Mouse (Mus musculus): Measurements from ENCODE around the gene Vrk2. TPM values are rescaled to one million over a fixed set of nuclear protein-coding genes. Genes with fewer than 3 reads are reported as not detected.

The Vrk2 gene
- polyA plus RNA-seq, 1 experiment = 2.7 TPM

DNA sequence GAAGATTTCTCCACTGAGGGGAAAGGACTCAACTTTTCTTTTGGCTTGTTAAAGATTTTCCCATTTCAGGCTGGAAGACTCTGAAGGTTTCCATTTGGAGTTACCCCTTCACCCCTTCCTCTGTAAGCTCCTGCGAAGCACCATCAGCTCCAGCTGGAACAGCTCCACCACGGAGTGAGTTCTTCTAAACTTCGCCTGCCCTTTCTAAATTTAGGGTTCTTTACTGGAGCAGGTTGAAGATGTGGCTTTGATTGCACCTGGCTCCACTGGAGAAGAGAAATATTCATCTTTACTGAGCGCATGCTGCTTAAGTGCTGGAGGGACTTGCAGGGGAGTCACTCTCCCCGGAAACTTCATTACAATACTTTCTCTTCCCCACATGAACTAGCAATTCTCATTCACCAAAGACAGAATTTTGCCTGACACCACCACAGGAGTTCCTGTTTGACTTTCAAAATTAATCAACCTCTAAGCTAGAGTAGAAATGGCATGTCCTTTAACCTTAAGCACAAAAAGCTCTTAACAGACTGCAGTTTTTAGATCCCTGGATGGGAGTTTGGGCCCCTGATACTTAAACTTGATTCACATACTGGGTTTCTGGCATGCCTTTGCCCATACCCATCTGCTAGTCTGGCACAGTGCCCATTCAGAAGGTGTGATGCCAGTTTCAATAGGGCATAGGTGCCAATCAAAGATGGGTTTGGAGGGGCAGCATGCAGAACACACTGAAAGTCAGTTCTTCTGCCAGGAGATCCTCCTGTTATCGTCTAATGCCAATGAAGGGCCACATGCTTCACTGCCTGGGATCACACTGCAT lies 7.2 kb downstream of the Vrk2 start:
- Histone ChIP-seq H3K4me3 (ENCODE audit: insufficient read depth, low read length) (no peak overlapping the region), H3K27ac (ENCODE audit: insufficient read depth, low read length) (no peak overlapping the region), H3K4me1 (ENCODE audit: control insufficient read depth, insufficient read depth, low read length) (peaks cover 3% of the 10 kb centered on the region)
- TF ChIP-seq CTCF (IDR thresholded peaks at IDR 0.05; ENCODE audit: extremely low read depth, insufficient read depth, low read length) (no peak), POLR2A (IDR thresholded peaks at IDR 0.05; ENCODE audit: extremely low read depth, insufficient read depth, low read length) (no peak)

DNA sequence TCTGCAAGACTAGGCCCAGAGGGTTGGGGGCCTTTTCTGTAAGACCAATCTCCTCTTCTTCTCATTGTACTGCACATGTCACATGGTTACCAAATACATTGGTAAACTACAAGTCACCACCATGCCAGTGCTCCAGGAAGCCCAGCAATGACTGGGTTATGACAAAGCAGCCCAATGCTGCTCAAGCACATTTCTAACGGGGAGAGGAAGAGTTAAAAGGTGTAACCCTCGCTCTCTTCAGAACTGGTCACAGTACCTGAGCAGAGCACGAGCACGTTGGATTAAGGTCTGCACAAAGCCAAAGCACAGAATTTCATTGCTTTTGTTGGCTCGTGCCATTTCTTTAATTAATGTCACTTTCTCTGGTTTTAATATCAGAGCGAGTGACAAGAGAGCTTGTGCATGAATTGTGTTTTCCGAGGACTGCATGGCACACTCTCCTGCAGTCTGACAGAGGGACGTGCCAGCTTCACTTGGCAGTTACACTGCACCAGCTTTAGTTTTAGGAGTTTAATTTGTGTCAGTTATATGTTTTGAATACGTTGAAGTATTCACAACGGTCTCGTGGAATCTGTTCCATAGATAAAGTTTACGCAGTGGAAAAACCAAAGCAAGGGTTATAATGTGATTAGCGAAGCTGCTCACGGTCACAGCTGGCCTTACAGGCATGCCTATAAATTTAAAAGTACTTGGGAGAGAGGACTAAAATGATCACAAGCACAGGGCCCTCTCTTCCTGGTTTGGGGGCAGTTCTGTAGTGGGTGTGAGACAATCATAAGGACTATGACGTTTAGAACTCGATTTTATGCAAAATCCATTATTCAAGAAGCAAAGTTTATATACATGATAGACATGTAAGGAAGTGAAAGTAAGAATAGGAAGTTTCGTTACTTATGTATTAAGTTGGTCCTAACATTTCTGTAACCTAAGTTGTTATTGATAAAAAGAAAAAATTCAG lies 8.1 kb downstream of the Vrk2 start:
- Histone ChIP-seq H3K27ac (ENCODE audit: insufficient read depth, low read length) (no peak overlapping the region), H3K4me1 (ENCODE audit: control insufficient read depth, insufficient read depth, low read length) (peaks cover 3% of the 10 kb centered on the region)

DNA sequence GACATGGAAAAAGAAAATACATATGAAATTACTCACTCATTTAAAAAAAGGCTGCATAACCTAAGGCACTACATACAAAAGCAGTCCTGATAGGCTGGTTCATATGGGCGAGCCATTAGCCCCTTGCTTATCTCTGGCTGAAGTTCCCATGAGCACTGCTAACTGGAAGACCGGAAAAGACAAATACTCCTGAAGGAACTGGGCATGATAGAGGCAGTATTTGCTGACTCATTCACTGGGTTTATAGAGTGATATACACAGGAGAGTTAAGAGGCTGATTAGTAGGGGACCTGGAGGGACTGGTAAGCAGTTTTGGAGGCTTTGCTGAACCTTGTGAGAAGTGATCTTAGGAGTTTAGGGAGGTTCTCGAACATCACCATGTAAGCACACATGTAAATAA lies 42.2 kb downstream of the Vrk2 start:
- TF ChIP-seq POLR2A (IDR thresholded peaks at IDR 0.05; ENCODE audit: extremely low read depth, insufficient read depth, low read length) = no peak
- TF ChIP-seq CTCF (IDR thresholded peaks at IDR 0.05; ENCODE audit: extremely low read depth, insufficient read depth, low read length) = no peak
- H3K4me3 ChIP-seq (ENCODE audit: insufficient read depth, low read length) = no peak overlapping the region
- no peak overlapping the region for H3K27ac ChIP-seq (ENCODE audit: insufficient read depth, low read length)
- H3K4me1 ChIP-seq (ENCODE audit: control insufficient read depth, insufficient read depth, low read length) = no peaks in the 10 kb centered on the region

More for the DNA sequence above, 8.1 kb downstream of the Vrk2 start:
- TF ChIP-seq POLR2A (IDR thresholded peaks at IDR 0.05; ENCODE audit: extremely low read depth, insufficient read depth, low read length) = no peak
- no peak for TF ChIP-seq CTCF (IDR thresholded peaks at IDR 0.05; ENCODE audit: extremely low read depth, insufficient read depth, low read length)
- H3K4me3 ChIP-seq (ENCODE audit: insufficient read depth, low read length) = no peak overlapping the region

DNA sequence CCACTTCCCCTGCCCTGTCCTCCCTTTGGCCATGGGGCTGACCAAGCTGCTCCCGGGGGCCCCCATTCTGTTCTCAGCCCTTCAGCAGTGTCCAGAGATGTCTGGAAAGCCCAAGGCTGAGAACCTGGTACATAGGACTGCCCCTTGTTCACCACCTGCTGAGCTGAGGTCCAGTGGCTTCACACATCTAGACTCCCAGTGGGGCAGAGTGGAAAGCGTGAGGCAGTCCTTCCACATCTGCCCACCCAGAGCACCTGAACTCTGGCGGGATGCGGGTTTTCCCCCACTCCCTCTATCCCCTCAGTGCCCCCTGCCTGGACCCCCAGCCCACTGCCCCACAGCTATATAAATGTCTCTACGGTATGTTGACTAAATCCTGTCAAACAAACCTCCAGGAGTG lies 56.0 kb downstream of the Vrk2 start:
- Histone ChIP-seq H3K4me3 (ENCODE audit: insufficient read depth, low read length) (no peak overlapping the region), H3K4me1 (ENCODE audit: control insufficient read depth, insufficient read depth, low read length) (no peaks in the 10 kb centered on the region), H3K27ac (ENCODE audit: insufficient read depth, low read length) (no peak overlapping the region)
- TF ChIP-seq CTCF (IDR thresholded peaks at IDR 0.05; ENCODE audit: extremely low read depth, insufficient read depth, low read length) = no peak
- no peak for TF ChIP-seq POLR2A (IDR thresholded peaks at IDR 0.05; ENCODE audit: extremely low read depth, insufficient read depth, low read length)

DNA sequence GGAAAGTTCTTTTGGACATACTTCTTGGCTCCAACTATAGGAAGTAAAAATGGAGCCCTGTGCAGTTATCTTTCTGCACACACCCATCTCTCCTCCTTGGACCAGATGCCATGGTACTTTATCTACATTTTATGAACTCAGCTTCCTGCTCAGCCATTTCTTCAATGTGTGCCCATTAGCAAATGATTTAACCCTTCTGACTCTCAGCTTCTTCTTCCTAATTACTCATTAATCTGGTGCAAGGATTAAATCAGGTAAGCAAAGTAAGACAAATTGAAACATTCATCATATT lies 60.0 kb downstream of the Vrk2 start:
- Histone ChIP-seq H3K27ac (ENCODE audit: insufficient read depth, low read length) (no peak overlapping the region), H3K4me3 (ENCODE audit: insufficient read depth, low read length) (no peak overlapping the region), H3K4me1 (ENCODE audit: control insufficient read depth, insufficient read depth, low read length) (no peaks in the 10 kb centered on the region)
- TF ChIP-seq CTCF (IDR thresholded peaks at IDR 0.05; ENCODE audit: extremely low read depth, insufficient read depth, low read length) (no peak), POLR2A (IDR thresholded peaks at IDR 0.05; ENCODE audit: extremely low read depth, insufficient read depth, low read length) (no peak)

DNA sequence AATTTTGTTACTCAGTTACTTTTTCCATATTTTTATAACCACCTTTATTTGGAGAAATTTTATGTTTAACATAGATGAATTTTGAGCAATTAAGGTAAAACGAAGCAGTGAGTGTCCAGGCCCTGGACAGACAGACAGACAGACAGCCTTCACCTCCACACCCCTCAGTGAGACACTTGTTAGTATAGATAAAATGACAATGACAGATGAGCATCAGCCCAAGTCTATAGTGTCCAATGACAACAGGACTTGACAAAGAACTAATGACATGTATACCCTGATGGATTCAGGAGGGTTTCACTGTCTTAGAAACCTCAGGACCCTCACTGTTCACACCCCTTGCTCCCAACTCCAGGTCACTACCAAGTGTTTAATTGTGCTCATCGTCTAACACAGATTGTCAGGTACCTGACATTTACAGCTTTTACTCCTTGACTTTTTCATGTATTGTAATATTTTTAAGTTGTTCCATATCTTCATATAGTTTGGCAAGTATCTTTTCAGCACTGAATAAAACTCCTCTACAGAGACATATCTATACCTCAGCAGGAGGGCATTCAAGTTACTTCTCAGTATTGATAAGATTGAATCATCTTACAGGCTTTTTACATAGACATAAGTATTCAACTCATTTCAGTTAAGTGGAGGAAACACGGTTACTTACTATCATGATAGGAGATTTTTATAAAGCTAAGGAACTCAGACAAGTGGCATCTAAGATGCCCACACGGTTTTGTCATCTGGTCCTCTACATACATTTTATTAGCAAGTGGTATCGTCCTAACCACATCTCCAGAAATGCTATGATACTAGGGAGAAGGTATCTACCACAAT lies 60.6 kb downstream of the Vrk2 start:
- no peaks in the 10 kb centered on the region for H3K4me1 ChIP-seq (ENCODE audit: control insufficient read depth, insufficient read depth, low read length)
- H3K27ac ChIP-seq (ENCODE audit: insufficient read depth, low read length) = no peak overlapping the region
- H3K4me3 ChIP-seq (ENCODE audit: insufficient read depth, low read length) = no peak overlapping the region
- TF ChIP-seq POLR2A (IDR thresholded peaks at IDR 0.05; ENCODE audit: extremely low read depth, insufficient read depth, low read length) (no peak), CTCF (IDR thresholded peaks at IDR 0.05; ENCODE audit: extremely low read depth, insufficient read depth, low read length) (no peak)

DNA sequence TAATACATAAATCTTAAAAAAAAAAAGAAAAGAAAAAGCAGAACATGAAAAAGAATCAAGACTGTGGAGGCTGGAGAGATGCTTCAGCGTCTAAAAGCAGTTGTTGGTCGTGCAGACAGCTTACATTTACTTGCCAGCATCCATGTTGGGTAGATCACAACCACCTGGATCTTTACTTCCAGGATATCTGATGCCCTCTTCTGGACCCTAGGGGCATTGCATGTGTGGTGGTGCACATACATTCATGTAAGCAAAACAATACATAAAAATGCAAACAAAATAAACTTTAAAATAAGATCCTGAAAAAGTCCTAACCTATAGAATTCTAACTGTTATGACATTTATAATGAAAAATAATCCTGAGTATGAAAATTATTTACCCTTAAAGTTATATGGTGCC lies 66.9 kb downstream of the Vrk2 start:
- H3K27ac ChIP-seq (ENCODE audit: insufficient read depth, low read length) = no peak overlapping the region
- no peak overlapping the region for H3K4me3 ChIP-seq (ENCODE audit: insufficient read depth, low read length)
- TF ChIP-seq POLR2A (IDR thresholded peaks at IDR 0.05; ENCODE audit: extremely low read depth, insufficient read depth, low read length) (no peak), CTCF (IDR thresholded peaks at IDR 0.05; ENCODE audit: extremely low read depth, insufficient read depth, low read length) (no peak)
- no peaks in the 10 kb centered on the region for H3K4me1 ChIP-seq (ENCODE audit: control insufficient read depth, insufficient read depth, low read length)

DNA sequence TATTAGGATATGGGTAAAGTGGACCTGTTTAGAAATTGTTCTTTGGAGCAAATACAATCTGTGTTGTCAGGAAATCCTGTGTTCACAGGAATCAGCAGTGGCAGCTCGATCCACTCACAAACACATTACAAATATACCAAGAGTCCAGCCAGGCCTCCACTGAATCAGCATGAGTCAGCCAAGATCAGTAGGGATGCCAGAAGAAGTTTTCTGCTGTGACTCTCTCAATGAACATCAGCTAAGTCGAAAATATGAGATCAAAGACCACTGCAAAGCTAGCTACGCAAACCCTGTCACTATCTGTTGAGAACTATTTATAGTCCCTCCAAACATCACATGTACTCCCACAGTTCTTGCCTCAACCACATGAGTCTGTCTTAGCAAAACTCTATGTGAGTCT lies 74.8 kb downstream of the Vrk2 start:
- H3K27ac ChIP-seq (ENCODE audit: insufficient read depth, low read length) = no peak overlapping the region
- H3K4me1 ChIP-seq (ENCODE audit: control insufficient read depth, insufficient read depth, low read length) = no peaks in the 10 kb centered on the region
- H3K4me3 ChIP-seq (ENCODE audit: insufficient read depth, low read length) = no peak overlapping the region
- TF ChIP-seq POLR2A (IDR thresholded peaks at IDR 0.05; ENCODE audit: extremely low read depth, insufficient read depth, low read length) (no peak), CTCF (IDR thresholded peaks at IDR 0.05; ENCODE audit: extremely low read depth, insufficient read depth, low read length) (no peak)

DNA sequence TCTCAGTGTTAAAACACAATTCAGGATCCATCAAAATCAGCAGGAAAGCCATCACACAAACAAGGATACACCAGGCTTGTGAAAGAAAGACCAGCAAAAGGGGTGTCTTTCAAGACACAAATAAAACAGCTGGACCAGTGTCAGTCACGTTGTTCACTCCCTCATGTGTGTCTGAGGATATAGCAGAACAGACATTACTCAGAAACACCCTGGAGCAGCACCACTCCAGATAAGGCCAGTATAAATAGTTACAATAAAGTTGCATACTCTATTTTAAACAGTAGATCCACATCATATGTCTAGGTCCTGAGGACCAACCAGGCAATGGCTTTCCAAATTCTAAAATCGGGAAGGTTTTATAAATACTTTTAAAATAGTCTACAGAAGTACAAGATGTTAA lies 77.7 kb downstream of the Vrk2 start:
- H3K4me3 ChIP-seq (ENCODE audit: insufficient read depth, low read length) = no peak overlapping the region
- H3K4me1 ChIP-seq (ENCODE audit: control insufficient read depth, insufficient read depth, low read length) = no peaks in the 10 kb centered on the region
- TF ChIP-seq CTCF (IDR thresholded peaks at IDR 0.05; ENCODE audit: extremely low read depth, insufficient read depth, low read length) (no peak), POLR2A (IDR thresholded peaks at IDR 0.05; ENCODE audit: extremely low read depth, insufficient read depth, low read length) (no peak)
- H3K27ac ChIP-seq (ENCODE audit: insufficient read depth, low read length) = no peak overlapping the region
